Mouse (Mus musculus) left cerebral cortex, adult 2 months (tissue): ENCODE results near the gene 1700008P02Rik. TPM values are rescaled to one million over a fixed set of nuclear protein-coding genes. Genes with fewer than 3 reads are reported as not detected.
"Not testable (repeated sequence)": the region's sequence is repeated elsewhere in the genome, so short reads cannot be mapped to it uniquely, and the experiment has no call there.

Source experiments
- DNase-seq, 2 experiments: peaks; one replicate each; pipeline ENCODE4 v3.0.0; 2021 to 2022; ENCODE audit warnings: low spot score in 2 of 2, mixed read lengths in 1 of 2; ENCODE audit errors: extremely low spot score in 1 of 2
- H3K27ac ChIP-seq: fragments of 200-600 bp; 2 replicates; pipeline ENCODE4 v1.8.1; 2022
- H3K4me3 ChIP-seq: fragments of 200-600 bp; 2 replicates; pipeline ENCODE4 v1.8.1; 2022
- CTCF ChIP-seq: fragments of 200-600 bp; IDR thresholded peaks from 2 replicates; pipeline ENCODE4 v1.8.1; 2022; ENCODE audit warnings: antibody characterized with exemption, mild to moderate bottlenecking, moderate library complexity
- intact Hi-C: fragments of 180-260 bp; cut with DNase I; formaldehyde crosslinking; loops from one replicate; pipeline ENCODE4 v1.15.1; 2025
- long read RNA-seq, 2 experiments: library from polyadenylated mRNA; stranded (forward); transcript quantifications; one replicate each; pipeline ENCODE4 v2.0.0; 2021; ENCODE audit warnings: borderline mapping rate in 2 of 2
- total RNA-seq, 2 experiments: library from RNA; stranded (reverse); gene quantifications; 2 replicates each; pipeline ENCODE4 v1.2.3; 2021

1700008P02Rik gene
- total RNA-seq = not detected
- long read RNA-seq, experiment 1 = 0 reads
- long read RNA-seq, experiment 2 = 0 reads

DNA sequence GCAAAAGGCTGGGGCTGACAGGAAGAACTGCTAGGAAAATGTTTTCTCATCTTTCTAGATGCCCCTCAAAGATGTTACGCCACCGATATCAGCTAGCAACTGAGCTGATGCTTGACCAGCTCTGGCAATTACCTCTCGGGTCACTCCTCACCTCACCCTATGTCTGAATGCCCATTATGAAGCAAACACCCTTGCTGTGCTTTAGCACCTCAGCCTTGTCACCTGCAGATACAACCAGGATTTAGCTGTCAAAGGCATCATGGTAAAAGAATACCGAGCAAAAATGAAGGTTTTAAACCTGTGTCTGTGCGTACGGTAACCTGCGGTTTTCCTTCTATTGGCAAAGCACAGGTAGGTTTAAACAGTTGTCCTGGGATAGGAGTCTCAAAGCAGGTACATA, at the start of gene 1700008P02Rik:
TSS of gene 1700008P02Rik (minus strand) at position 101 of the 400 bp plus-strand sequence.
- TF ChIP-seq CTCF = no peak
- Histone ChIP-seq H3K4me3 (no peak within 1 kb of the TSS), H3K27ac (no peak within 1 kb of the TSS)
- intact Hi-C loops = no loop called here
- no peak for DNase-seq

DNA sequence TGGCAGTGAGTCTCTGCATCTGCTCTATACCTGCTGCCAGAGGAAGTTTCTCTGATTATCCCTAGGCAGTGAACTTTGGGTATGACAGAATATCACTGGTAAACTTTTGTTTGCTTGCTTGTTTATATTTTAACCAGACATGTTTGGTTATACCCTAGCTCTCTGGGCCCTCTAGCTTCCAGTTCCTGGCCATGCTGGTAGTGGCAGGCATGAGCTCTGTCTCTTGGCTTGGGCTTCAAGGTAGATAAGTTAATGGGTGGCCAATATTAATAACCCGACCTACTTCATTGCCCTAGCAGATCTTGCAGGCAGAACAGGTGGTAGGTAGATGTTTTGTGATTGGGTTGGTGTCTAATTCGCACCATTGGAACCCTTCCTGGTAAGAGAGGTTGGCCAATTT, 29.2 kb upstream of the 1700008P02Rik start:
- TF ChIP-seq CTCF = no peak
- intact Hi-C loops = no loop called here
- DNase-seq = no peak
- H3K27ac ChIP-seq = no peak overlapping the region
- H3K4me3 ChIP-seq = no peak overlapping the region

- DNase-seq, intact Hi-C loops, H3K4me3 ChIP-seq, H3K27ac ChIP-seq: not testable (repeated sequence)
Measured at GRCm38 (mm10) chr3:6638151-6638550, 17.9 kb upstream of the 1700008P02Rik start.

GRCm38 (mm10) chr3:6634256-6634655, 14.0 kb upstream of the 1700008P02Rik start:
- H3K4me3 ChIP-seq = no peak overlapping the region
- intact Hi-C loops = no loop called here
- DNase-seq = no peak
- TF ChIP-seq CTCF = no peak
- no peak overlapping the region for H3K27ac ChIP-seq

GRCm38 (mm10) chr3:6617881-6618280, 2.4 kb downstream of the 1700008P02Rik start:
- Histone ChIP-seq H3K27ac (no peak overlapping the region), H3K4me3 (no peak overlapping the region)
- TF ChIP-seq CTCF = no peak
- intact Hi-C loops = no loop called here
- DNase-seq = no peak
